Mouse (Mus musculus) retina, postnatal 7 days (tissue): Measurements from ENCODE around the gene BC017158.

ENCODE experiments used
- DNase-seq: peaks from one replicate; pipeline ENCODE4 v3.0.0-alpha.2; 2012; ENCODE audit warnings: low read depth, low spot score

The BC017158 gene

DNA sequence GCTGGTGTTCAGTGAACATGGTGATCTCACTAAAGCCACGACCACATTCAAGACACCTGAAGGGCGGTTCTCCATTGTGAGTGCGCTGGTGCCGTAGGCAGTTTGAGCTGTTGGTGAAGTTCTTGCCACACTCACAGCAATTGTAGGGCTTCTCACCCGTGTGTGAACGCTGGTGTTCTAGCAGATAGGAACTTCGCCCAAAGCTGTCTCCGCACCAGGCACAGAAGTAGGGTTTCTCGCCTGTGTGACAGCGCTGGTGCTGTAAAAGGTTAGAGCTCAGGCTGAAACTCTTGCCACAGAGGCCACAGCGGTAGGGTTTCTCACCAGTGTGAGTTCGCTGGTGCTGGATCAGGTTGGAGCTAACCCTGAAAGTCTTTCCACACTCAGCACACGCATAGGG, 61.5 kb downstream of the BC017158 start:
- no peak for DNase-seq

DNA sequence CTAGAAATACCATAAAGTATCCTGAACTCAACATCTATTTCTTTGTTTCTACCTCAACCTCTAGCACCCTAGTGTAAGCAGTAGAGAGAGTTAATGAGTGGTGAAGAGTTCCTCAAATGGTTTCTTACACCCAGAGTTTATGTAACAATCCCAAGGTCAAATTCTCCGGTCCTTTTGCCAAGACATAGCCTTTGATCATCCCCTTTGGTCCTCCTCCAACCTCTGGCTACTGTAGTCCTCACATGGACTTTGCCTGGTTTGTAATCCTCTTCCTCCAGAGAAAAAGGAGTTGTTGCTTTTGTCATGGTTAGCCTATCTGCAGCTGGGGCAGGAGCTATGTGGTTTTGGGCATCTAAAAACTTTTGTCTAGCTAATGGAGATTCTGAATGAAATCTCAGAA, 62.5 kb downstream of the BC017158 start:
- no peak for DNase-seq

DNA sequence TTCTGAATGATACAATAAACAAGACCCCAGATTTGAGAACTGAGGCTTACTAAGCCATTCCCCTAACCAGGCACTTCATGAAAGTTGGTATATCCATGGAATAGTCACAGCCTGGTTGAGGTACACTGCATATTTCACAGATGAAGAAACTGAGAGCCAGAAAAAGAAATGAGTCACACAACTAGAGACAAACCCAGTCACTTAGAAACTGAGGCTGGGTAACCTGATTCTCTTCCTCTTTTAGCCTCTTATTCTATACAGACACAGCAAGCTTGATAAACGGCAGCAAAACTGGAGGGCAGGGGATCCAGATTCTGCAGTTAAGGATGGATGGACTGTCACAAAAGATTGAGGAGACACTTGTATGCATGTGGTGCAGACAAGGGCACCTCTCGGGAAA, 63.2 kb downstream of the BC017158 start:
- DNase-seq = no peak

DNA sequence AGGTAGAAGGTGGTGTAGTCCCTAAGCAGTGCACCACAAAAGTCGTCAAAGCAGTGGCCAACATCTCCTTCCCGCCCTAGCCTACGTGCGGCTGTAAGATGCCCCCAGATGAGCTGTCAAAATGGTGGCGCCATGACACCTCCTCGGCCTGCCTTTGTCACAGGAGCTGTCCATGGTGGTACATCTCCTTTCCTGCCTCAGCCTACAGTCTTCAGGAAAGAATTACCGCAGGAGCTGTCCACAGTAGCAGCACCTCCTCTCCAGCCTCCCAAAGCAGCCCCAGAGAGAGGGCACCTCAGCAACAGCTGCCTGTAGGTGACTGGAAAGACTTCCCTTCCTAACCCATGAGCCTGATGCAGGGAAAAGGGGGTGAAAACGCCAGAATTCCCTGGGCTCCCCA, 66.2 kb downstream of the BC017158 start:
- DNase-seq = no peak
